Mouse (Mus musculus): Measurements from ENCODE around the gene Mrpl17. TPM values are rescaled to one million over a fixed set of nuclear protein-coding genes. Genes with fewer than 3 reads are reported as not detected.

Mrpl17 gene
- polyA plus RNA-seq, 1 experiment from 2014 or later: 220 TPM

- WGBS: 45% methylated on average over 4 of the region's 4 CpGs
- peaks cover 51% of the 10 kb centered on the region for H3K4me1 ChIP-seq
- H3K27ac ChIP-seq (replicated peaks): no peak overlapping the region
- 0 out of 2 replicates have a peak overlapping the region, but pooled peaks have one; percentile 12 for H3K4me3 ChIP-seq
- H3K4me2 ChIP-seq (replicated peaks): peak overlapping the region; percentile 80; the same call in 1 of the 2 replicates
- no peak for ATAC-seq (ENCODE audit: low FRiP score, low read depth)
- no peaks in the 10 kb centered on the region for H3K27me3 ChIP-seq
- peaks cover 49% of the 10 kb centered on the region for H3K36me3 ChIP-seq
- H3K9me3 ChIP-seq: no peaks in the 10 kb centered on the region
- 0 out of 2 replicates have a peak overlapping the region, but pooled peaks have one; percentile 1 for H3K9ac ChIP-seq (replicated peaks)
Observed at GRCm38 (mm10) chr7:105783861-105784260, 27.0 kb downstream of the Mrpl17 start.

GRCm38 (mm10) chr7:105778553-105779265, 32.2 kb downstream of the Mrpl17 start:
- peaks cover 63% of the 10 kb centered on the region for H3K36me3 ChIP-seq
- no peaks in the 10 kb centered on the region for H3K9me3 ChIP-seq
- H3K27me3 ChIP-seq: no peaks in the 10 kb centered on the region
- ATAC-seq (ENCODE audit: low FRiP score, low read depth): peak; percentile 62
- no peak overlapping the region for H3K4me3 ChIP-seq
- H3K9ac ChIP-seq (replicated peaks): peak overlapping the region; percentile 29; the same call in 1 of the 2 replicates
- H3K4me2 ChIP-seq (replicated peaks): peak overlapping the region; percentile 1; the same call in 1 of the 2 replicates
- peaks cover 48% of the 10 kb centered on the region for H3K4me1 ChIP-seq
- 53% methylated on average over 4 of the region's 4 CpGs for WGBS
- H3K27ac ChIP-seq (replicated peaks): peak overlapping the region; percentile 11; the same call in 1 of the 2 replicates

- Histone ChIP-seq H3K4me2 (replicated peaks) (peak overlapping the region; percentile 6; the same call in 1 of the 2 replicates), H3K4me3 (no peak overlapping the region), H3K27ac (replicated peaks) (peak overlapping the region; percentile 11; the same call in 1 of the 2 replicates), H3K9ac (replicated peaks) (peak overlapping the region; percentile 29), H3K9me3 (no peaks in the 10 kb centered on the region), H3K4me1 (peaks cover 41% of the 10 kb centered on the region), H3K27me3 (no peaks in the 10 kb centered on the region), H3K36me3 (peaks cover 59% of the 10 kb centered on the region)
- 61% methylated on average over 13 of the region's 13 CpGs for WGBS
- peak; percentile 20; the same call in 1 of the 2 replicates for ATAC-seq (ENCODE audit: low FRiP score, low read depth)
Observed at GRCm38 (mm10) chr7:105777797-105778552, 32.9 kb downstream of the Mrpl17 start.

- Histone ChIP-seq H3K4me3 (no peak overlapping the region), H3K27ac (replicated peaks) (no peak overlapping the region), H3K4me1 (peaks cover 37% of the 10 kb centered on the region), H3K36me3 (peaks cover 60% of the 10 kb centered on the region), H3K4me2 (replicated peaks) (no peak overlapping the region), H3K9ac (replicated peaks) (no peak overlapping the region), H3K27me3 (no peaks in the 10 kb centered on the region), H3K9me3 (no peaks in the 10 kb centered on the region)
- 95% methylated on average over 1 of the region's 1 CpGs for WGBS
- ATAC-seq (ENCODE audit: low FRiP score, low read depth): no peak
Observed at GRCm38 (mm10) chr7:105777316-105777715, 33.6 kb downstream of the Mrpl17 start.

- Histone ChIP-seq H3K4me1 (peaks cover 43% of the 10 kb centered on the region), H3K4me2 (replicated peaks) (no peak overlapping the region), H3K4me3 (no peak overlapping the region), H3K36me3 (peaks cover 60% of the 10 kb centered on the region), H3K9me3 (no peaks in the 10 kb centered on the region), H3K9ac (replicated peaks) (no peak overlapping the region), H3K27me3 (no peaks in the 10 kb centered on the region), H3K27ac (replicated peaks) (no peak overlapping the region)
- no peak for ATAC-seq (ENCODE audit: low FRiP score, low read depth)
- whole genome bisulfite sequencing: 86% methylated on average over 2 of the region's 2 CpGs
Observed at GRCm38 (mm10) chr7:105776026-105776425, 34.9 kb downstream of the Mrpl17 start.

- peak; percentile 39 for ATAC-seq (ENCODE audit: low FRiP score, low read depth)
- WGBS: 43% methylated on average over 8 of the region's 8 CpGs
- H3K36me3 ChIP-seq: peaks cover 61% of the 10 kb centered on the region
- H3K9ac ChIP-seq (replicated peaks): no peak overlapping the region
- peaks cover 43% of the 10 kb centered on the region for H3K4me1 ChIP-seq
- H3K9me3 ChIP-seq: no peaks in the 10 kb centered on the region
- H3K27me3 ChIP-seq: no peaks in the 10 kb centered on the region
- H3K4me3 ChIP-seq: no peak overlapping the region
- H3K4me2 ChIP-seq (replicated peaks): no peak overlapping the region
- H3K27ac ChIP-seq (replicated peaks): no peak overlapping the region
Observed at GRCm38 (mm10) chr7:105774661-105775060, 36.2 kb downstream of the Mrpl17 start.

GRCm38 (mm10) chr7:105773041-105773440, 37.9 kb downstream of the Mrpl17 start:
- 82% methylated on average over 5 of the region's 5 CpGs for WGBS

GRCm38 (mm10) chr7:105772331-105772730, 38.6 kb downstream of the Mrpl17 start:
- Histone ChIP-seq H3K9me3 (no peaks in the 10 kb centered on the region), H3K27me3 (no peaks in the 10 kb centered on the region), H3K4me2 (replicated peaks) (no peak overlapping the region), H3K4me1 (peaks cover 42% of the 10 kb centered on the region), H3K9ac (replicated peaks) (no peak overlapping the region), H3K27ac (replicated peaks) (no peak overlapping the region), H3K4me3 (no peak overlapping the region), H3K36me3 (peaks cover 52% of the 10 kb centered on the region)
- ATAC-seq (ENCODE audit: low FRiP score, low read depth): no peak
- WGBS: 96% methylated on average over 15 of the region's 15 CpGs

More at GRCm38 (mm10) chr7:105773041-105773440, 37.9 kb downstream of the Mrpl17 start:
- no peaks in the 10 kb centered on the region for H3K27me3 ChIP-seq
- H3K27ac ChIP-seq (replicated peaks): no peak overlapping the region
- peaks cover 40% of the 10 kb centered on the region for H3K4me1 ChIP-seq
- H3K9me3 ChIP-seq: no peaks in the 10 kb centered on the region
- H3K4me2 ChIP-seq (replicated peaks): no peak overlapping the region
- ATAC-seq (ENCODE audit: low FRiP score, low read depth): no peak
- H3K36me3 ChIP-seq: peaks cover 51% of the 10 kb centered on the region
- no peak overlapping the region for H3K4me3 ChIP-seq
- no peak overlapping the region for H3K9ac ChIP-seq (replicated peaks)

- Histone ChIP-seq H3K4me1 (peaks cover 29% of the 10 kb centered on the region), H3K9ac (replicated peaks) (no peak overlapping the region), H3K36me3 (peaks cover 64% of the 10 kb centered on the region), H3K4me2 (replicated peaks) (no peak overlapping the region), H3K4me3 (no peak overlapping the region), H3K27me3 (peaks cover 8% of the 10 kb centered on the region), H3K9me3 (no peaks in the 10 kb centered on the region), H3K27ac (replicated peaks) (no peak overlapping the region)
- no peak for ATAC-seq (ENCODE audit: low FRiP score, low read depth)
- 93% methylated on average over 3 of the region's 3 CpGs for WGBS
Observed at GRCm38 (mm10) chr7:105769959-105770358, 40.9 kb downstream of the Mrpl17 start.

GRCm38 (mm10) chr7:105767729-105768165, 43.2 kb downstream of the Mrpl17 start:
- Histone ChIP-seq H3K4me1 (peaks cover 24% of the 10 kb centered on the region), H3K9ac (replicated peaks) (no peak overlapping the region), H3K9me3 (no peaks in the 10 kb centered on the region), H3K36me3 (peaks cover 81% of the 10 kb centered on the region), H3K27ac (replicated peaks) (peak overlapping the region; percentile 52), H3K4me2 (replicated peaks) (no peak overlapping the region; the same call in 1 of the 2 replicates), H3K27me3 (peaks cover 31% of the 10 kb centered on the region), H3K4me3 (no peak overlapping the region)
- ATAC-seq (ENCODE audit: low FRiP score, low read depth): peak; percentile 42
- WGBS: 22% methylated on average over 6 of the region's 6 CpGs

GRCm38 (mm10) chr7:105764331-105764730, 46.6 kb downstream of the Mrpl17 start:
- no peak for ATAC-seq (ENCODE audit: low FRiP score, low read depth)
- Histone ChIP-seq H3K4me1 (peaks cover 19% of the 10 kb centered on the region), H3K36me3 (peaks cover 75% of the 10 kb centered on the region), H3K27ac (replicated peaks) (no peak overlapping the region), H3K9ac (replicated peaks) (no peak overlapping the region), H3K4me2 (replicated peaks) (no peak overlapping the region), H3K27me3 (peaks cover 45% of the 10 kb centered on the region), H3K4me3 (no peak overlapping the region), H3K9me3 (no peaks in the 10 kb centered on the region)
- 89% methylated on average over 11 of the region's 11 CpGs for WGBS
